Mouse (Mus musculus) layer of hippocampus, adult 2 months (tissue): Measurements from ENCODE around the gene 1700019N19Rik. TPM values are rescaled to one million over a fixed set of nuclear protein-coding genes. Genes with fewer than 3 reads are reported as not detected.
A peak's percentile ranks its signal among the peaks of the same experiment; 100 is the strongest.

Experiments
- DNase-seq, 2 experiments: peaks; one replicate each; pipeline ENCODE4 v3.0.0; 2022; ENCODE audit warnings: low spot score in 2 of 2
- H3K27ac ChIP-seq: fragments of 200-600 bp; 2 replicates; pipeline ENCODE4 v1.8.1; 2022
- H3K4me3 ChIP-seq: fragments of 200-600 bp; 2 replicates; pipeline ENCODE4 v1.8.1; 2022; ENCODE audit warnings: mild to moderate bottlenecking
- CTCF ChIP-seq: fragments of 200-600 bp; conservative IDR thresholded peaks from 2 replicates; pipeline ENCODE4 v1.8.1; 2022; ENCODE audit warnings: antibody characterized with exemption, mild to moderate bottlenecking, moderate library complexity
- long read RNA-seq, 2 experiments: library from polyadenylated mRNA; stranded (forward); transcript quantifications; one replicate each; pipeline ENCODE4 v2.0.0; 2021; ENCODE audit warnings: borderline mapping rate in 2 of 2
- total RNA-seq, 2 experiments: library from RNA; stranded (reverse); gene quantifications; 2 replicates each; pipeline ENCODE4 v1.2.3; 2021

1700019N19Rik gene
- under 1 TPM in 1 of 2 experiments, not detected in 1; 0.37 TPM for total RNA-seq
- long read RNA-seq, experiment 1: 0 reads
- long read RNA-seq, experiment 2: 0 reads

DNA sequence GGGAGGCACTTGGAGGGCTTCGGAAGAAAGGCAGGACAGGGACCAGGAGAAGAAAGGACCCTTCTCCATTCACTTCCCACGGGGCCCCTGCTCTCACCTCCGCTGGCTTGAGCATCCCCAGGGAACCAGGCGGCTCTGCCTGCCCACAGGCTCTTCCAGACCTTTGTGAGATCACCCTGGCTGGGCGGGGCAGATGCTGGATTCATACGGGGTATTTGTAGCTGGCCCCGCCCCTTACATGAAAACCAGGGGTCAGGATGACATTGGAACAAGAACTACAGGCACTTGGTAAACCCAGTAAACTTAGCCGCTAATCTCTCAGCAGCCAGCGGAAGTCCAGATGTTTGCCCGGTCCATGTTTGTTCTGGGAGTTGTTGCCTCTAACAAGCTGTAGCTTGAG, at the start of gene 1700019N19Rik:
Gene 1700019N19Rik (minus strand): TSS at position 178 of the 400 bp plus-strand sequence.
- no peak for DNase-seq
- 0 out of 2 replicates have a peak within 1 kb of the TSS, but pooled peaks have one; percentile 28 for H3K27ac ChIP-seq
- H3K4me3 ChIP-seq: no peak within 1 kb of the TSS
- no peak for TF ChIP-seq CTCF

GRCm38 (mm10) chr19:58843606-58844005, 49.3 kb upstream of the 1700019N19Rik start:
- Histone ChIP-seq H3K27ac (peak overlapping the region; percentile 61), H3K4me3 (no peak overlapping the region)
- TF ChIP-seq CTCF: no peak
- no peak for DNase-seq

- no peak for DNase-seq
- Histone ChIP-seq H3K27ac (peak overlapping the region; percentile 73), H3K4me3 (0 out of 2 replicates have a peak overlapping the region, but pooled peaks have one; percentile 6)
- no peak for TF ChIP-seq CTCF
Measured at GRCm38 (mm10) chr19:58840721-58841271, 46.5 kb upstream of the 1700019N19Rik start.

- DNase-seq: no peak
- no peak for TF ChIP-seq CTCF
- Histone ChIP-seq H3K27ac (peak overlapping the region; percentile 73), H3K4me3 (no peak overlapping the region)
Measured at GRCm38 (mm10) chr19:58839806-58840205, 45.5 kb upstream of the 1700019N19Rik start.

DNA sequence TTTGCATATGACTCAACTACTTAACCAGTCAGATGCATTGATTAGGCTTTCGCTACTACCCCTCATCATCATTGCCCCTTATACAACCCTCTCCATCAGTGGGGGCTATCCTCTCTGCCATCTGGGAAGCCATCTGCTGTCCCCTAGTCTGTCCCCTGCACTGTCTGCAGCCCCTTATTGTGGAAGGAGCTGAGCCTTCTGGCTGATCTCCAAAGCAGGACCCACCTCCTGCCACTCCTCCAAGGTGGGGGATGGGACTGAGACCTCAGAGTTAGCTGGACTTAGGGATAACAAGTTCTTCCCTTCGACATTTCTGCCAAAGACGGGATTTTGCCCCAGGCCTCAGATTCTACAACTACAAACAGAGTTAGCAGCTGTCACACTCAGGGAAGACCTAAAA, 45.1 kb upstream of the 1700019N19Rik start:
- peak overlapping the region; percentile 73 for H3K27ac ChIP-seq
- DNase-seq: no peak
- no peak for TF ChIP-seq CTCF
- no peak overlapping the region for H3K4me3 ChIP-seq

DNA sequence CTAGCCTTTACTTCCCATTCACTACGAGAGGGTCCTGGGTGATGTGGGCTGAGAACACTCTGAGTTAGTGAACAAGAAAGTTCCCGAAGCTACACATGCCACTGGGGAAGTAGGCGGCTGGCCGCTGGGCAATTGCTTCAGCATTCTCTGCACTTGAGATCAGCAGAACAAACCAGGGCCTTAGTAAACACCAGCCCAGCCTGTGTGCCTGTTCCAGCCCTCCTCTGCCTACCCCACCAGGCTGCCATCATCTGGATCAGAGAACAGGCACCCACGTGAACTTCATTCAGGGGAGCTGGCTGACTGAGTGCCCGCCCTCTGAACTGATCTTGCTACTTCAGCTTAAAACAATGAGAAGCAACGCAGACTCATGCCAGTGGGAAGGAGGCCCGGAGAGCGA, 44.4 kb upstream of the 1700019N19Rik start:
- H3K27ac ChIP-seq: peak overlapping the region; percentile 73
- no peak for DNase-seq
- no peak for TF ChIP-seq CTCF

GRCm38 (mm10) chr19:58833639-58834180, 39.4 kb upstream of the 1700019N19Rik start:
- TF ChIP-seq CTCF: no peak
- Histone ChIP-seq H3K27ac (peak overlapping the region; percentile 71), H3K4me3 (no peak overlapping the region)
- no peak for DNase-seq

More for the DNA sequence above, 44.4 kb upstream of the 1700019N19Rik start:
- H3K4me3 ChIP-seq: no peak overlapping the region; the same call in 1 of the 2 replicates

GRCm38 (mm10) chr19:58832988-58833387, 38.7 kb upstream of the 1700019N19Rik start:
- no peak for TF ChIP-seq CTCF
- no peak for DNase-seq
- no peak overlapping the region for H3K4me3 ChIP-seq
- H3K27ac ChIP-seq: peak overlapping the region; percentile 71

DNA sequence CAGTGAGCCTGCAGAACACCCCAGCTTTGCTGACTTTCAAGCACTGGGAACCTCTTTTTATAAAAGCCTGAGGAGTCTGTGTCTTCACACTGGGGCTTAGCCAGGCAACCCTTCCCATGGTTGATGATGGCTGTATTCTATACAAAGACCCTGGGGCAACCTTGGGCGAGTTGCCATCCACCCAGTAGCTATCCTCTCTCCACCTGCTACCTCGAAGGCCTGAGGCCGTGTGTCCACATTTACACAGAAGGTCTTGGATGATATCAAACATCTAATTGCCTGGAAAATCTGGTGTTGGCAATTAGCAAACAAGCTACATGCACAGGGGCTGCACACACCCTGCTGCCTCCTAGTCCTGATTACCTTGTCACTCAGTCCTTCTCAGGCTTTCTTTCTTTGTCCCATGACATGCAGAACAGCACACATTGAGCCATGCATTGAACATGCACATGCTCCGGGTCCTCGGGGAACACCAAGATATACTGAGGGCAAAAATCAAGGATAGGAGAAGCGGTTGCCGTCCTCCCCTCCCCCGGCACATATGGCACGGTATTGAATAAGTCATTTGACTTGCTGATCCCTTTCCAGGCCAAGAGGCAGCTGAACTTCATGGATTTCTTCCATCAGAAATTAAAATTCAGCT, 37.1 kb upstream of the 1700019N19Rik start:
- Histone ChIP-seq H3K4me3 (no peak overlapping the region), H3K27ac (peak overlapping the region; percentile 92)
- no peak for TF ChIP-seq CTCF
- no peak for DNase-seq

DNA sequence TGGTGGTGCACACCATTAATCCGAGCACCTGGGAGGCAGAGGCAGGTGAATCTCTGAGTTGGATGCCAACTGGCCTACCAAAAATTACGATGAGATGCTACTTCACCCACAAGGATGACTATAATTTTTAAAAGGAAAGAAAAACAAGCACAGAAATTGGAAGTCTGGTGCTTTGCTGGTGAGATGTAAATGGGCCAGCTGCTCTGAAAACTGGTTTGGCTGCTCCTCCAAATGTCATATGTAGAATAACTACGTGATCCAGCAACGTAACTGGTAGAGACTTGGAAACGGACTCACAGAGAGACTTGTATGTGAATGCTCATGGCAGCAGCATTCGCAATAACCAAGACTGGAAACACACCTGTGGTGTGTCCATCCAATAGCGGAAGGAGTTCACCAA, 35.9 kb upstream of the 1700019N19Rik start:
- peak overlapping the region; percentile 31; the same call in 1 of the 2 replicates for H3K4me3 ChIP-seq
- H3K27ac ChIP-seq: peak overlapping the region; percentile 92
- no peak for TF ChIP-seq CTCF
- DNase-seq: peak; percentile 47 to 70

- H3K4me3 ChIP-seq: peak overlapping the region; percentile 31; the same call in 1 of the 2 replicates
- no peak for TF ChIP-seq CTCF
- peak; percentile 75 to 91 for DNase-seq
- H3K27ac ChIP-seq: peak overlapping the region; percentile 92
Measured at GRCm38 (mm10) chr19:58829575-58829974, 35.3 kb upstream of the 1700019N19Rik start.

DNA sequence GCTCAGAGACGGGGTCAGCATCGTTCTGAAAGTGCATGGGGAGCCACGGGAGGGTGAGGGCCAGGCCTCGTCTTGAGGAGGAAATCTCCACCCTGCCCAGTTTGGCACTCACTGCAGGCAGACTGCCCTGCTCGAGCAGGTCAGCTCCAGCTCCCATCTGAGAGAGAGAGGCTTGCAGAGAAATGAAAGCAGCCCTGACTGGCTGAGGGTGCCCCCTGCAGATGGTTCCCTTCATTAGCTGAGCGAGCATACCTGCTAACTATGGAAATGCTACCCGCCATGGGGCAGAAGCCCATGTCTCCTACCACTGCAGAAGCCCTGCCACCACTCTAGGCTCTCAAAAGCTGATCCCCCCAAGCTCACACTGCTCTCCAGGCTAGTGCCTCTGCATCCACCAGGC, 33.4 kb upstream of the 1700019N19Rik start:
- Histone ChIP-seq H3K27ac (peak overlapping the region; percentile 92; the same call in 1 of the 2 replicates), H3K4me3 (no peak overlapping the region)
- TF ChIP-seq CTCF: peak; percentile 59
- no peak for DNase-seq

DNA sequence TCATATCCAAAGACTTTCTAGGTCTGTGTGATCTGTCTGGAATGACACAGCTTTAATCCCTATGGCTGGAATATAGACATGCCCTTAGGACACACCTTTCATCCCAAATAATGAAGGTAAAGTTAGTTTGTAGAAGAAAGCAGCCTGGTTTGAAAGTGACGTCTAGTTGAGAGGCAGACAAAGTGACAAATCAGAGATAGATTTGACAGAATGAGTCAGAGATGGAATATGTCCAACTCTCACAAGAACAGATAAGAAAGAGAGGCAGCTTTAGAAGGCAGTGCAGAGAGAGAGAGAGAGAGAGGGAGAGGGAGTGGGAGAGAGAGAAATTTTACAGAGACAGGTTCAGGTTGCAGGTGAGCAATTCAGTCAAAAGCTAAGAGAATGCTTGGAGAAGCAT, 30.1 kb upstream of the 1700019N19Rik start:
- Histone ChIP-seq H3K27ac (peak overlapping the region; percentile 23; the same call in 1 of the 2 replicates), H3K4me3 (no peak overlapping the region)
- DNase-seq: no peak
- TF ChIP-seq CTCF: no peak
